Mouse (Mus musculus) liver, adult 2 months (tissue): ENCODE results near the gene Pgs1. TPM values are rescaled to one million over a fixed set of nuclear protein-coding genes. Genes with fewer than 3 reads are reported as not detected.

Source experiments
- DNase-seq: peaks from one replicate; pipeline ENCODE4 v3.0.0-alpha.2; 2011; ENCODE audit warnings: low read depth, low spot score; ENCODE audit errors: extremely low read depth
- H3K27ac ChIP-seq: fragments of 200-500 bp; replicated peaks from 2 replicates; pipeline ENCODE4 v1.5.1; 2012; ENCODE audit warnings: low read depth, mild to moderate bottlenecking, control low read depth, inconsistent platforms, low read length; ENCODE audit not compliant: insufficient read depth
- H3K27me3 ChIP-seq: fragments of 200-500 bp; 2 replicates; pipeline ENCODE4 v1.6.1; 2012; ENCODE audit warnings: mild to moderate bottlenecking, moderate library complexity, low read length, inconsistent platforms; ENCODE audit not compliant: control insufficient read depth, insufficient read depth
- H3K36me3 ChIP-seq: fragments of 200-500 bp; 2 replicates; pipeline ENCODE4 v1.6.1; 2012; ENCODE audit warnings: low read length, inconsistent platforms; ENCODE audit not compliant: control insufficient read depth, insufficient read depth
- H3K4me1 ChIP-seq: fragments of 200-500 bp; 2 replicates; pipeline ENCODE4 v1.6.1; 2011; ENCODE audit warnings: low read length; ENCODE audit not compliant: control insufficient read depth, insufficient read depth
- H3K4me3 ChIP-seq: fragments of 200-500 bp; 2 replicates; pipeline ENCODE4 v1.5.1; 2011; ENCODE audit warnings: low read depth, mild to moderate bottlenecking, control low read depth, low read length, moderate library complexity; ENCODE audit not compliant: insufficient read depth
- H3K79me2 ChIP-seq: fragments of 200-500 bp; 2 replicates; pipeline ENCODE4 v1.6.1; 2012; ENCODE audit warnings: inconsistent platforms, mild to moderate bottlenecking, low read length, moderate library complexity; ENCODE audit not compliant: control insufficient read depth, insufficient read depth
- H3K9ac ChIP-seq: fragments of 200-500 bp; 2 replicates; pipeline ENCODE4 v1.6.1; 2012; ENCODE audit warnings: low read depth, mild to moderate bottlenecking, control low read depth, inconsistent platforms, low read length
- CTCF ChIP-seq: fragments of 200-500 bp; IDR thresholded peaks from 2 replicates; pipeline ENCODE4 v1.5.1; 2011; ENCODE audit warnings: low read depth, low read length, control low read depth
- POLR2A ChIP-seq: fragments of 200-500 bp; IDR thresholded peaks from 2 replicates; pipeline ENCODE4 v1.6.1; 2011; ENCODE audit warnings: low read length, control low read depth; ENCODE audit not compliant: insufficient read depth; ENCODE audit errors: extremely low read depth
- whole genome bisulfite sequencing: fragments of 180-500 bp; shearing (Covaris S2); methylation state at CpG from one replicate; pipeline ENCODE4 v1.1.7; 2018; 5-methylcytosine and 5-hydroxymethylcytosine counted together
- polyA plus RNA-seq: library from polyadenylated mRNA; depleted of rRNA; stranded (reverse); fragments of >200 nt; gene quantifications from 2 replicates; pipeline ENCODE4 v1.2.3, GENCODE M21; 2012
- total RNA-seq: library from RNA; depleted of rRNA; stranded (reverse); fragments of >200 nt; gene quantifications from 2 replicates; pipeline ENCODE4 v1.2.3, GENCODE M21; 2014

Gene Pgs1
- total and polyA plus RNA-seq, 2 experiments, result 4.7 to 22.1 TPM

GRCm38 (mm10) chr11:118007460-118008143 is 21.5 kb downstream of the Pgs1 start:
- Histone ChIP-seq H3K79me2 (peaks cover 28% of the 10 kb centered on the region), H3K27ac (no peak overlapping the region), H3K27me3 (no peaks in the 10 kb centered on the region), H3K4me1 (peaks cover 11% of the 10 kb centered on the region), H3K36me3 (no peaks in the 10 kb centered on the region), H3K9ac (no peak overlapping the region), H3K4me3 (no peak overlapping the region)
- DNase-seq, result no peak
- WGBS, result 65% methylated on average over 8 of the region's 8 CpGs
- TF ChIP-seq POLR2A (no peak), CTCF (no peak)

GRCm38 (mm10) chr11:118008144-118008805 is 22.2 kb downstream of the Pgs1 start:
- no peaks in the 10 kb centered on the region for H3K36me3 ChIP-seq
- no peak overlapping the region for H3K9ac ChIP-seq
- H3K79me2 ChIP-seq, result peaks cover 28% of the 10 kb centered on the region
- DNase-seq, result peak; percentile 61
- TF ChIP-seq CTCF, result no peak
- no peak for TF ChIP-seq POLR2A
- no peak overlapping the region for H3K4me3 ChIP-seq
- no peak overlapping the region for H3K27ac ChIP-seq
- peaks cover 11% of the 10 kb centered on the region for H3K4me1 ChIP-seq
- H3K27me3 ChIP-seq, result no peaks in the 10 kb centered on the region
- 46% methylated on average over 5 of the region's 5 CpGs for WGBS

GRCm38 (mm10) chr11:118008843-118009242 is 22.8 kb downstream of the Pgs1 start:
- no peaks in the 10 kb centered on the region for H3K36me3 ChIP-seq
- DNase-seq, result no peak
- H3K4me3 ChIP-seq, result no peak overlapping the region
- 92% methylated on average over 8 of the region's 8 CpGs for WGBS
- peaks cover 11% of the 10 kb centered on the region for H3K4me1 ChIP-seq
- TF ChIP-seq POLR2A (no peak), CTCF (no peak)
- no peak overlapping the region for H3K27ac ChIP-seq
- H3K9ac ChIP-seq, result no peak overlapping the region
- H3K79me2 ChIP-seq, result peaks cover 28% of the 10 kb centered on the region
- H3K27me3 ChIP-seq, result no peaks in the 10 kb centered on the region

- H3K36me3 ChIP-seq, result no peaks in the 10 kb centered on the region
- no peak overlapping the region for H3K27ac ChIP-seq
- peaks cover 11% of the 10 kb centered on the region for H3K4me1 ChIP-seq
- no peak for DNase-seq
- H3K9ac ChIP-seq, result no peak overlapping the region
- no peaks in the 10 kb centered on the region for H3K27me3 ChIP-seq
- no peak overlapping the region for H3K4me3 ChIP-seq
- 59% methylated on average over 4 of the region's 4 CpGs for WGBS
- peaks cover 28% of the 10 kb centered on the region for H3K79me2 ChIP-seq
- TF ChIP-seq POLR2A (no peak), CTCF (no peak)
Measured at GRCm38 (mm10) chr11:118009865-118010571, 23.9 kb downstream of the Pgs1 start.

DNA sequence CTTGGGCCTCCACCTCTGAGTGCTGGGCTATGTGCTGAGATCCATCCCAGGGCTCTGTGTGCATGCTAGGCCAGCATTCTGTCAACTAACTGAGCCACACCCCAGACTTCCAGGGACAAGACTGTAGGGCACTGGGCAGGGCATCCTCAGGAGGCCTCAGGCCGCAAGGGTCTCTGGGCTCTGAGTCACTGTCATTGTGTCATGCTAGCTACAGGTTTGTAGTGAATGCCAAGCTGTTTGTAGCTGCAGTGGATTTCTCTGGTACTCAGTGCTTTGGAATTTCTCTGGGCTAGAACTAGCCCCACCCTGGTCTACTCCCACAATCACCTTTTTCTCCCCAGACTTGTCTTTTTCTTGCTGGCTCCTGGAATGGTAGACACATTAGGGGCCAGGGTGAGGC is 26.5 kb downstream of the Pgs1 start:
- 100% methylated on average over 1 of the region's 1 CpGs for WGBS
- no peaks in the 10 kb centered on the region for H3K36me3 ChIP-seq
- H3K27ac ChIP-seq, result no peak overlapping the region
- H3K79me2 ChIP-seq, result peaks cover 20% of the 10 kb centered on the region
- DNase-seq, result no peak
- no peak overlapping the region for H3K4me3 ChIP-seq
- H3K4me1 ChIP-seq, result peaks cover 8% of the 10 kb centered on the region
- no peak overlapping the region for H3K9ac ChIP-seq
- TF ChIP-seq POLR2A (no peak), CTCF (no peak)
- H3K27me3 ChIP-seq, result no peaks in the 10 kb centered on the region
